Mouse (Mus musculus): ENCODE data around the gene F5. TPM values are rescaled to one million over a fixed set of nuclear protein-coding genes. Genes with fewer than 3 reads are reported as not detected.
"Not testable (repeated sequence)": the region's sequence is repeated elsewhere in the genome, so short reads cannot be mapped to it uniquely, and the experiment has no call there.

The F5 gene
- polyA plus RNA-seq, 1 experiment from 2014 or later = 0.30 TPM

GRCm38 (mm10) chr1:164210899-164211298 lies 59.3 kb downstream of the F5 start:
- Histone ChIP-seq H3K4me2 (no peak overlapping the region), H3K36me3 (no peaks in the 10 kb centered on the region), H3K4me3 (no peak overlapping the region), H3K27me3 (no peaks in the 10 kb centered on the region), H3K9me3 (no peaks in the 10 kb centered on the region), H3K9ac (no peak overlapping the region), H3K4me1 (0 out of 2 replicates have a peak, but pooled peaks cover 7% of the 10 kb centered on the region), H3K27ac (no peak overlapping the region)
- WGBS = 78% methylated on average over 4 of the region's 4 CpGs
- ATAC-seq (ENCODE audit: borderline replicate concordance, extremely low read depth, low FRiP score, low TSS enrichment) = no peak

GRCm38 (mm10) chr1:164212686-164213085 lies 61.0 kb downstream of the F5 start:
- WGBS = 74% methylated on average over 8 of the region's 8 CpGs

GRCm38 (mm10) chr1:164214190-164214589 lies 62.6 kb downstream of the F5 start:
- 52% methylated on average over 8 of the region's 8 CpGs for WGBS
- no peak for ATAC-seq (ENCODE audit: borderline replicate concordance, extremely low read depth, low FRiP score, low TSS enrichment)
- H3K4me3 ChIP-seq = no peak overlapping the region
- H3K9me3 ChIP-seq = no peaks in the 10 kb centered on the region
- H3K4me2 ChIP-seq = no peak overlapping the region
- no peaks in the 10 kb centered on the region for H3K27me3 ChIP-seq
- peaks cover 18% of the 10 kb centered on the region; the same call in 1 of the 2 replicates for H3K4me1 ChIP-seq
- no peak overlapping the region for H3K27ac ChIP-seq
- H3K36me3 ChIP-seq = no peaks in the 10 kb centered on the region
- no peak overlapping the region for H3K9ac ChIP-seq

More at GRCm38 (mm10) chr1:164212686-164213085, 61.0 kb downstream of the F5 start:
- no peaks in the 10 kb centered on the region for H3K36me3 ChIP-seq
- H3K4me1 ChIP-seq = peaks cover 10% of the 10 kb centered on the region; the same call in 1 of the 2 replicates
- H3K4me3 ChIP-seq = no peak overlapping the region
- H3K4me2 ChIP-seq = no peak overlapping the region
- no peak for ATAC-seq (ENCODE audit: borderline replicate concordance, extremely low read depth, low FRiP score, low TSS enrichment)
- no peak overlapping the region for H3K9ac ChIP-seq
- H3K27ac ChIP-seq = no peak overlapping the region
- H3K9me3 ChIP-seq = no peaks in the 10 kb centered on the region
- H3K27me3 ChIP-seq = no peaks in the 10 kb centered on the region

- no peak overlapping the region for H3K9ac ChIP-seq
- 33% methylated on average over 3 of the region's 3 CpGs for WGBS
- peaks cover 18% of the 10 kb centered on the region; the same call in 1 of the 2 replicates for H3K4me1 ChIP-seq
- H3K36me3 ChIP-seq = no peaks in the 10 kb centered on the region
- H3K9me3 ChIP-seq = no peaks in the 10 kb centered on the region
- no peak overlapping the region for H3K4me3 ChIP-seq
- no peaks in the 10 kb centered on the region for H3K27me3 ChIP-seq
- no peak overlapping the region for H3K4me2 ChIP-seq
- ATAC-seq (ENCODE audit: borderline replicate concordance, extremely low read depth, low FRiP score, low TSS enrichment) = no peak
- no peak overlapping the region for H3K27ac ChIP-seq
Measured at GRCm38 (mm10) chr1:164215097-164215496, 63.5 kb downstream of the F5 start.

- H3K27ac ChIP-seq = no peak overlapping the region
- H3K36me3 ChIP-seq = no peaks in the 10 kb centered on the region
- H3K9ac ChIP-seq = no peak overlapping the region
- no peaks in the 10 kb centered on the region for H3K27me3 ChIP-seq
- no peak overlapping the region for H3K4me3 ChIP-seq
- H3K9me3 ChIP-seq = no peaks in the 10 kb centered on the region
- WGBS = 38% methylated on average over 6 of the region's 6 CpGs
- ATAC-seq (ENCODE audit: borderline replicate concordance, extremely low read depth, low FRiP score, low TSS enrichment) = peak; percentile 57; the same call in 1 of the 2 replicates
- peaks cover 18% of the 10 kb centered on the region; the same call in 1 of the 2 replicates for H3K4me1 ChIP-seq
- no peak overlapping the region for H3K4me2 ChIP-seq
Measured at GRCm38 (mm10) chr1:164215540-164215939, 63.9 kb downstream of the F5 start.

GRCm38 (mm10) chr1:164217791-164218685 lies 66.4 kb downstream of the F5 start:
- no peak for ATAC-seq (ENCODE audit: borderline replicate concordance, extremely low read depth, low FRiP score, low TSS enrichment)
- Histone ChIP-seq H3K27ac (no peak overlapping the region), H3K9ac (no peak overlapping the region), H3K9me3 (no peaks in the 10 kb centered on the region), H3K4me1 (peaks cover 18% of the 10 kb centered on the region; the same call in 1 of the 2 replicates), H3K36me3 (no peaks in the 10 kb centered on the region), H3K4me2 (peak overlapping the region; percentile 37), H3K4me3 (no peak overlapping the region), H3K27me3 (no peaks in the 10 kb centered on the region)
- 21% methylated on average over 15 of the region's 15 CpGs for WGBS

- Histone ChIP-seq H3K9me3 (no peaks in the 10 kb centered on the region), H3K9ac (no peak overlapping the region), H3K4me3 (no peak overlapping the region), H3K36me3 (no peaks in the 10 kb centered on the region), H3K4me1 (peaks cover 14% of the 10 kb centered on the region; the same call in 1 of the 2 replicates), H3K4me2 (no peak overlapping the region), H3K27ac (no peak overlapping the region), H3K27me3 (no peaks in the 10 kb centered on the region)
- ATAC-seq (ENCODE audit: borderline replicate concordance, extremely low read depth, low FRiP score, low TSS enrichment) = no peak
- WGBS = 83% methylated on average over 4 of the region's 4 CpGs
Measured at GRCm38 (mm10) chr1:164220261-164220660, 68.6 kb downstream of the F5 start.

- Histone ChIP-seq H3K4me2 (no peak overlapping the region), H3K9me3 (no peaks in the 10 kb centered on the region)
- ATAC-seq (ENCODE audit: borderline replicate concordance, extremely low read depth, low FRiP score, low TSS enrichment) = no peak
Measured at GRCm38 (mm10) chr1:164223089-164223488, 71.5 kb downstream of the F5 start.

GRCm38 (mm10) chr1:164231937-164232570 lies 80.4 kb downstream of the F5 start:
- H3K4me3 ChIP-seq; H3K27ac ChIP-seq; H3K27me3 ChIP-seq; H3K9ac ChIP-seq; H3K4me2 ChIP-seq; H3K4me1 ChIP-seq; H3K9me3 ChIP-seq; H3K36me3 ChIP-seq; ATAC-seq (ENCODE audit: borderline replicate concordance, extremely low read depth, low FRiP score, low TSS enrichment): not testable (repeated sequence)
- 76% methylated on average over 2 of the region's 4 CpGs for WGBS

More at GRCm38 (mm10) chr1:164223089-164223488, 71.5 kb downstream of the F5 start:
- peaks cover 3% of the 10 kb centered on the region; the same call in 1 of the 2 replicates for H3K4me1 ChIP-seq
- H3K27me3 ChIP-seq = no peaks in the 10 kb centered on the region
- no peak overlapping the region for H3K4me3 ChIP-seq
- H3K27ac ChIP-seq = no peak overlapping the region
- no peaks in the 10 kb centered on the region for H3K36me3 ChIP-seq
- no peak overlapping the region for H3K9ac ChIP-seq

GRCm38 (mm10) chr1:164233447-164233846 lies 81.8 kb downstream of the F5 start:
- ATAC-seq (ENCODE audit: borderline replicate concordance, extremely low read depth, low FRiP score, low TSS enrichment) = no peak; the same call in 1 of the 2 replicates
- 71% methylated on average over 1 of the region's 1 CpGs for WGBS

GRCm38 (mm10) chr1:164235078-164235477 lies 83.4 kb downstream of the F5 start:
- Histone ChIP-seq H3K36me3 (no peaks in the 10 kb centered on the region), H3K4me3 (no peak overlapping the region), H3K4me1 (no peaks in the 10 kb centered on the region), H3K27me3 (no peaks in the 10 kb centered on the region), H3K9ac (no peak overlapping the region), H3K27ac (no peak overlapping the region), H3K9me3 (no peaks in the 10 kb centered on the region), H3K4me2 (no peak overlapping the region)
- ATAC-seq (ENCODE audit: borderline replicate concordance, extremely low read depth, low FRiP score, low TSS enrichment) = no peak
- 33% methylated on average over 7 of the region's 7 CpGs for WGBS

More at GRCm38 (mm10) chr1:164233447-164233846, 81.8 kb downstream of the F5 start:
- Histone ChIP-seq H3K4me3 (no peak overlapping the region), H3K36me3 (no peaks in the 10 kb centered on the region), H3K9me3 (no peaks in the 10 kb centered on the region), H3K4me2 (no peak overlapping the region), H3K27me3 (no peaks in the 10 kb centered on the region), H3K9ac (no peak overlapping the region), H3K4me1 (no peaks in the 10 kb centered on the region), H3K27ac (no peak overlapping the region)

GRCm38 (mm10) chr1:164236078-164236477 lies 84.4 kb downstream of the F5 start:
- Histone ChIP-seq H3K9ac (no peak overlapping the region), H3K4me2 (no peak overlapping the region), H3K27ac (no peak overlapping the region), H3K4me1 (no peaks in the 10 kb centered on the region), H3K9me3 (no peaks in the 10 kb centered on the region), H3K4me3 (no peak overlapping the region), H3K27me3 (no peaks in the 10 kb centered on the region), H3K36me3 (no peaks in the 10 kb centered on the region)
- WGBS = 48% methylated on average over 7 of the region's 7 CpGs
- ATAC-seq (ENCODE audit: borderline replicate concordance, extremely low read depth, low FRiP score, low TSS enrichment) = no peak
